Mouse (Mus musculus) right cerebral cortex, postnatal 14 days (tissue): ENCODE measurements around the gene BC048671.

Source experiments
- DNase-seq: peaks from one replicate; pipeline ENCODE4 v3.0.0; 2022

Gene BC048671

DNA sequence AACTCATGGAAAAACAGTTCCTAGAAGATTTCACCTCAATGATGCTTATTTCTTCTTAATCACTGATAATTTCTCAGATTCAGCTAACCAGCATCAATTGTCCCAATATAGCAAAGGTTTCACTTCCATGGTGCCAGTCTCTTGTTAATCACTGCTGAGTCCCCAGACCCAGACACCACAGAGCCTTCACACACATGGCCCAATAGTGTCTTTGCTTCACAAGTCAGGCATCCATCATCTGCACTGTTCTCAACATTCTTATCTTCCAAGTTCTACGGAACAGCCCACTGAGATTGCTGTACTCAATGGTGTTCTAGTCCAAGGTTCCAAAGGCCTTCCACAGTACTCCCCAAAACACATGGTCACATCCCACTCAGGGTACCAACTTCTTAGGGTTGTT is at the start of gene BC048671:
Gene BC048671 (plus strand): TSS at position 301 of the 400 bp plus-strand sequence.
- no peak for DNase-seq

DNA sequence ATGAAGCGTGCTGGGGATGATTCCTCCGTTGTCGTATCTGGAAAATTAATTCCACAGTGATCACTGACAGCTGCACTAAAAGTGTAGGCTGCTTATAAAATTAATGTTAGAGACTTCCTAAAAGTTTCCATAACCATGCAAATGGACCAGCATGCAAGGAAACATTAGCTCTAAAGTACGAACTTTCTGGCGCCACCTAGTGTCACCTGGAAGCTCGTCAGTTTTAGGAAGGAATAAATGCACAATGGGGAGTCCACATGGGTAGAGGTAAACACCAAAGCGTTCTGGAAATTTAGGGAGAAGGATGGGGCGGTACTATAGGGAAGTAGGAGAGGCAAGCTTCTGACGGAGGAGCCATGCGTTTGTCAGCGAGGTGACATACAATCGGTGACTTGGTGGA is 12.8 kb upstream of the BC048671 start:
- peak; percentile 17 for DNase-seq

DNA sequence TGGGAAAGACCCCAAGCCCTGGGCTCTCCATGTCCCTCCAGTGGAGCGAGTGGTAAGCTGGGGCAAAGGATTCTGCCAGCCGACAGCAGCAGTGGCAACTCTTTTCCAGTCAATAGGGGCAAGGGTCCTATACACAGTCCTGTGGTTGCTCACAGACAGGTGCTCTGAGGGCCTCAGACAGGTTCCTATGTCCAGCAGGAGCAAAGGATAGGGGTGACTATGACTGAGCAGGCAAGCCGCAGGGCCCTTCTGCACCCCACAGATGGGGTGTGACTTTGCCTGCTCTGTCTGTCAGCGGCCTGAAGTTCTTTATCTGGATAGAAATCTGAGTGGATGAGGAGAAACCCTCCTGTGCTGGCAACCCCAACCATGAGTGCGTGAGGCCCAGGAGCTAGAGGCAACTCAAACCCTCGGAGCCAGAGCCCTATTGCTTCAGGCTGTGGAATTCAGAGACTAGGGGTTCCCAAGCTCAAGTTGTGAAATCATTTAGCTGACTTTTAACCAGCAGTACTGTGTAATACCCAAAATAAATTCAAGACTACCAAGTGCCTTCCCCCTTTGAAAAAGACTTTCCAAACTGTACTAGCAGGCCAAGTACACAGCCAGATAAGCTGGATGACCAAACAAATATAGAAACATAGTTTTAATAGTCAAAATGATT is 5.4 kb downstream of the BC048671 start:
- DNase-seq: no peak

DNA sequence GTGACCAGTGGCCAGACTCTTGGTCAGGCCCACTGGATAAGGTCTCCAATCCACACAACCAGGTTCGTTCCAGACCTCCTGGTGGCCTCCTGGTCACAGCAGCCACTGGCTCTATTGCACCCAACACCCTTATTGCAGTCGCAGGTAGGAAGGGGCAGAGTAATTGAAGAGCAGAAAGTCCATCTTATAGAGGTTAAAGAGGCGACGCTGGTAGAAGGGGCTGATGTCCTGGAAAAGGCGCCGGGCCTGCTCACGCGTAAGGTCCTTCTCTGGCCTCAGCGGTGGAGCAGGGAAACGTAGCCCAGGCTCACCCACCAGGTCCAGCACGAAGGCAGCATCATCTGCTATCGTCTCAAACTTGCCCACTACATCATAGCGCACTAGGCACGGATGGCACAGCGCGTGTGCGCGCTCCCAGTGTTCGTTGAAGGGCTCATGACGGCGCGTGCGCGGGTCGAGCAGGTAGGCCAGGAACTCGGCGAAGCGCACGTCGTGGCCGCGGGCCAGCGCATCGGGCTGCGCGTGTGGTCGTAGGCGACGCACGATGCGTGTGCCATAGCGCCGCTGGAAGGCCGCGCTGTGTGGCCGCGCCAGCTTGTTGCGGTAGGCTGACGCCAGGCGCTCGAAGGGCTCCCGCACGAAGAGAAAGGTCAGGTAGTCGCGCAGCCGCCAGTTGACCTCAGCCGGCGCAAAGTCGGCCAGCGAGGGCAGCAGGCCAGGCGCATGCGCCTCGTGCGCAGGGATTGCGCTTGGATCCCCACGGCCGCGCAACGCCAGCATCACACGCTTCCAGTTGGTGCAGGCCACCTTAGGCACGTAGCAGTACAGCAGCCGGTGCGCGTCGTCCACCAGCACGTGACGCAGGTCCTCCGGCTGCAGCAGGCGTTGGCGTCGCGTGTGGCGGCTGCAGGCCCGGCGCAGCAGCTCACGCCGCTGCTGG is 8.1 kb downstream of the BC048671 start:
- no peak for DNase-seq

GRCm38 (mm10) chr6:90315961-90316360 is 14.9 kb downstream of the BC048671 start:
- DNase-seq: peak; percentile 38

DNA sequence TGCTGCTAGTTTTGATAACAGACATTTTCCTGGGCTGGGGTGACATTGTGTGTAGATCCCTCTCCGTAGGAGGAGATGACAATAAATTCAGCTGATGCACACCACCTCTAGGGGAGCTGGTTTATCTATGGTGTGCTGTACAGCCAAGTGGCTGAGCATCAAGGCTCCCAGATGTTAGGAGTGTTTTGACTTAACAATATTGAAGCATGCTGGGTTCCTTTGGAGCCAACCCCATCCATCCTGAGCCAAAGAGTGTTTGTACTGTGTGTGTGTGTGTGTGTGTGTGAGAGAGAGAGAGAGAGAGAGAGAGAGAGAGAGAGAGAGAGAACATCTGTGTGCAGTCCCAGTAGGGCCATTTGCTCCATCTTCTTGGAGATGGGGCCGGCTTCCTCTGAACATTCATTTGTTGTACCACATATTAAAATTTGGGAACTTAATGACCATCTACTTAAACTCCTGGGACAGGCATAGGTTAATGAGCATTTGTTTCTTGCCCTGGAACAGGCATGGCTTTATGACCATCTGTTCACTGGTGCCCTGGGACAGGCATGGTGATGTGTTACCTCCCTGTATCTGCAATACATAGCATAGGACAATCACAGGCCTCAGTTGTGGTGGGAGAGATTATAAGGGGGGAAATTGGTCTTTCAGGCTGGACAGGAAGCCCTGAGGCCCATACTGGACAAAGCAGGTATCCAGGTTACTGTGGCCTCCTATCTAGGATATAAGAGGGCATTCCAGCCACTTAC is 16.7 kb downstream of the BC048671 start:
- DNase-seq: no peak

DNA sequence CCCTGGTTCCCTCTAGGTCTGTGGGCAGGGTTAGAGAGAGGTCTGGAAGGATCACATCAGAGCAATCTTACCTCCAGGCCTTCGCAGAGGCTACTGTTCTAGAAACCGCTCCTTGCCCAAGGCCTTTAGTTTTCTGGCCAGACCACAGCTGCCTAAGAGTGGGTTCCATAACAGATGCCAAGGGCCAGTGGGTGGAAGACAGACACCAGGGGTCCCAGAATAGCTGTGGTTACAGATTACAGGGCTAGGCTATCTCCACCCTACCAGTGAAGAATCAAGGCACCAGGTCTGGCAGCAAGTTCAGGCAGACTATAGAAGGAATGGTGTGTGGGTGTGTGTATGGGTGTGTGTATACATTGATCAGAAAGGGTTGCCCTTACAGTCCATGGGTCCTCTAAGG is 18.0 kb downstream of the BC048671 start:
- DNase-seq: no peak

DNA sequence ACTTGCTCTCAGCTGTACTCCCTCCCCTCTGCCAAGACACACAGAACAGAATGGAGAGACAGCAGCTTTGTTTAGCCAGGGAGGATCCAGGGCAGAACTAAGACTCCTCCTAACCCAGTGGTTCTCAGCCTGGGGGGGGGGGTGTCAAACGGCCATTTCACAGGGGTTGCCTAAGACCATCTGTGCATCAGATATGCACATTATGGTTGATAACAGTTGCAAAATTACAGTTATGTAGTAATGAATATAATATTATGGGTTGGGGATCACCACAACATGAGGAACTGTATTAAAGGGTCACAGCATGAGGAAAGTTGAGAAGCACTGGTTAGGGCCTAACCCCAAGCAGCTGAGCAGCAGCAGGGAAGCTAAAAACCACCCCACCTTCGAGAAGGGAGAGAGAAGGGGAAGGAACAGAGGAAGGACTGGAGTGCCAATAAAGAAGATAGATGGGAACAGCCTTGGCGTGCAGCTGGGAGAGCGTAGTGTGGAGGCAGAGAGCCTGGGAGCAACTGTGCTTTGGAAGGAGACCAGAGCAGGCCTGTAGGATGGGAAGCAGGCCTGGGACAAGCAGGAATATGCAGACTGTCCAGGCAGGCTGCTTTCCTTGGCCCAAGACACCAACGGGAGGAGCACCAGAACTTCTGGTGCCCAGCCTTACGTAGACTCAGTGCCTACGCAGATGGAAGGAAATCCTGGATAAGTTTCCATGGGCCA is 18.6 kb downstream of the BC048671 start:
- DNase-seq: no peak

- no peak for DNase-seq
Observed at GRCm38 (mm10) chr6:90320429-90320828, 19.4 kb downstream of the BC048671 start.

GRCm38 (mm10) chr6:90321811-90322210 is 20.8 kb downstream of the BC048671 start:
- DNase-seq: no peak

DNA sequence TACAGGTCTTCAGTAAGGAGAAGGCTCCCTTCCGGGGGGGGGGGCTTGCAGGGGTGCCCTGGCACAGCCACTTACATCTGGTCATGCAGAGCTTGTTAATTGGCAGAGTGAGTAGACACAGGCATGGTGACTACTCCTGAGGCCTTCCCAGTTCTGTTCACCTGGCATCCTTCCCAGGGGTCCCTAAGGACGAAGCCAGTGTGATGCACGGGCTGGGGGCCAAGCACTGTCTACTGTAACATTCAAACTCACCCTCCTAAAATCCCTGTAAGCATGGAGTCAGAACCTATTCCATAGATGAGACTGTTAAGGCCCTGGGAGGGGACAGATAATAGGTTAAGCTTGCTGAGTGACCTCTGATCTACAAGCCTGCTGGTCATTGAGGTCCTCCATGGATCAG is 23.0 kb downstream of the BC048671 start:
- DNase-seq: no peak

DNA sequence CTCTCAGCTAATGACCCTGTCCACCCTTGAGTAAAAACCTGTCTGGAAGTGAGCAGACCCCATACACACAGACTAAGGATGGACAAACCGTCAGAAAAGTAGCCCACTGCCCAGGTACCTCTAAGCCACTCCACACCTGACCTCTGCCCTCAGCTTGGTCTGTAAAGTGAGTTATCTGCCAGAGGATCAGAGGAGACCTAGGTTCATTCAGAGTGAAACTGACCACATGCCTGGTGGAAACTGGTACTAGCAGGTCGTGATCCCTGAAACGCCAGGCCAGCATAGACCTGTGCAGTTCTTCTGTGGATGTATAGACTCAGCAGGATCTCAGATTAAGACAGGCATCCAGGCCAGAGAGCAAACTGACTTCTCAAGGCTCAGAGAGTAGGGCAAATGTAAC is 23.4 kb downstream of the BC048671 start:
- no peak for DNase-seq

GRCm38 (mm10) chr6:90324991-90325390 is 24.0 kb downstream of the BC048671 start, which contains the start of gene Chst13:
Chst13 (minus strand) TSS chr6:90325185.
- no peak for DNase-seq

DNA sequence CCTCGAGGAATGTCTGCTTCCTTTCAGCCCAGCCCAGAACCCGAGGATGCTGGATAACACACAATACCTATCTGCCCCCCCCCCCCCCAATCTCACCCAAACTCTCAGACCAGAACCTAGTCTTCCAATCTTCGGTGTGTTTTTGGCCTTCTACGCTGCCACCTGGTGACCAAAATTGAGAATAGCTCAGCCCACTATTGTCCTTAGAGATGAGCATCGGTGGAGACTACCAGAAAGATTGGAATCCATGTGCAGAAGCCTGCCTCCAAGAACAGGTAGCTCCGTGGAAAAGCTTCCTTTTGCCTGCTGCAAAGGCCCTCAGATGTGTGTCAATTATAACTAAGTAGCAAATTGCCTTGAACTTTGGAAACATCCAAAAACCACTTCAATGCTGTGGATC is 26.7 kb downstream of the BC048671 start:
- DNase-seq: peak; percentile 23

GRCm38 (mm10) chr6:90329953-90330352 is 28.9 kb downstream of the BC048671 start:
- peak; percentile 68 for DNase-seq

- no peak for DNase-seq
Observed at GRCm38 (mm10) chr6:90332561-90333425, 31.8 kb downstream of the BC048671 start, which contains the start of gene Uroc1. Uroc1 (plus strand) TSS chr6:90333284.

DNA sequence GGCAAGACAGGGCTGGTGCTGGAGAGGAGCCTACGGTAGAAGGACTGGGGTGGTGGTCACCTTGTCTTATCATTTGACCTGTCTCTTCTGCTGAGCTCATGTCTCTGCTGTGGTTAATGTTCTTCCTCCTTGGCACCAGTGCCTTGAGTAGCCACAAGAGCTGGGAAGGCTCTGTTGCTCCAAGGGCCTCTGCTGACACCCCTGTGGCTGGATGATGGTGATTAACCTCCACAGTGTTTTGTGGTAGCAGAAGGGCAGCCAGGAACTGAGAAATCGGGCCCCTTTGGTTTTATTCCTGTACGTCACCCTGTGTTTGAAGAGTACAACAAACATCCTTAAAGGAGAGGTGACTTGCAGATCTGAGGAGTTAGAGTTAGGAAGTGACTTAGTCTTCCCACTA is 33.2 kb downstream of the BC048671 start:
- DNase-seq: no peak

GRCm38 (mm10) chr6:90342343-90342742 is 41.3 kb downstream of the BC048671 start:
- no peak for DNase-seq

GRCm38 (mm10) chr6:90347183-90347582 is 46.2 kb downstream of the BC048671 start:
- no peak for DNase-seq

DNA sequence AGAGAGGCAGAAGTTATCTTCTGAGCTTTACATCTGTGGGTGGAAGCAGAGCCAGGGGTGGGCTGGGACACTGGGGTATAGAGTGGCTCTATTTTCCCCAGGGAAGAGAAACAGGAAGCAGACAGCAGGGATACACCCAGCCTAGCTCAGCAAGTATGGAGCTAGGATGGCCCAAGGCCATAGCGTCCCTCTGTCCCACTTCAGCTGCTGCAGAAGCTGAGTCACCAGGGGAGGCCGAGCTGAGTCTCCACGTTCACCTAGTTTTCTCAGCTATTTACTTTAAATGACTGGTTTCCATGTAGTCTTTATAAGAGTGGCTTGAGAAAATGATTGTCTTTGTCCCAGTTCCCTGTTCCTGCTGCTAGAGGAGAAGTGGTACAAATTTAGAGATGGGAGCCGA is 47.5 kb downstream of the BC048671 start:
- no peak for DNase-seq

DNA sequence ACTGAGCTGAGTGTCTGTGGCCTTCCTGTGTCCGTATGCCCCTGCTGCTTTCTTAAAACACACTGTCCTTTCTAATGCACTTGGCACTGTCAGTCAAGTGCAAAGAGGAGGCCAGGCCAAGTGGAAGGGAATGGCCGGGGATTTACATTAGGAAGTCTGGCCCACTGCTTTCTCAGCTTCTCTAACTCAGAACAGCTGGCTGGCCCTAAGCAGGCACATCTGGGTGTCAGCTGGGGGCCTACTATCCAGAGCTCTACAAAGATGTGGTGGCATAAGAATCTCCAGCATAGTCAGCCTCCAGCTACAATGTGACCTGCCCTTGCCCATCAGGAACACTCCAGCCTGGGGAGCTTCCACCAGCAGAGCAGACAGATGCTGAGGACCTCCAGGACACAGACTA is 49.0 kb downstream of the BC048671 start:
- DNase-seq: no peak
